Mouse (Mus musculus) cerebellum, postnatal 14 days (tissue): ENCODE measurements around the gene Slc5a2.

Source experiments
- DNase-seq, 2 experiments: peaks; one replicate each; pipeline ENCODE4 v3.0.0; 2021; ENCODE audit warnings: mixed read lengths in 2 of 2

Gene Slc5a2

DNA sequence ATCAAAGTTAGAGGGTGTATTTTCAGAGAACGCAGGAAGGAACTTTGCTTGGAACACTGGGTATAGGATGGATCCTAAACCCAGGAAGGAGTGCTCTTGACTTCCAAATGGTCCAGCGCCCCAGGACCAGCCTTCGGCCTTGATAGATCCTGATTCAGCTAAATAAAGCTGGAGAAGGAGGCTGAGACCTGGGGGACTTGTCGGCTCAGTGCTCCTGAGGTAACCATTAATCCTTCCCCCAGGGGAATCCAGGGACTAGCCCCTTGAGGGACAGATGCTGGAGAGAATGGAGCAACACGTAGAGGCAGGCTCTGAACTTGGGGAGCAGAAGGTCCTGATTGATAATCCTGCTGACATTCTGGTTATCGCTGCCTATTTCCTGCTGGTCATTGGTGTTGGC, at the start of gene Slc5a2:
Gene Slc5a2, plus strand, starts transcription at position 247 of the 400 bp plus-strand sequence.
- no peak for DNase-seq

DNA sequence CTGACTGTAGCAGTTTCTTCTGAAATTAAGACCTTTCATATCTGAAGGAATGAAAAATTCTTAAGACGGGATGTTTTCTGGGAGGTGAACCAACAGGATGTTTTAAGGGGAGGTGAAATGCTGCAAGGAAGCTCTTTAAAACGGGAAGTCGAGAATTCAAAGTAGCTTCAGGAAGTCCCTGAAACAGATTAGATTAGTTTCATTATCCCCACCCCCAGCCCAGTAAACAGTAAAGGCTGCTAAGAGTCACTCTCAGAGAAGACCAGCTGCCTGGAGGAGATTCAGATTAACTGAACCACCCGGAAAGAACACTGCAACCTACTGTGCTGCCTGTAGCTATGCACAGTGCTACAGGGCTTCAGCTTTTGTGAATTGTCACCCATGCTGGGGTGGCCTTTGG, 45.5 kb upstream of the Slc5a2 start:
- DNase-seq: no peak

DNA sequence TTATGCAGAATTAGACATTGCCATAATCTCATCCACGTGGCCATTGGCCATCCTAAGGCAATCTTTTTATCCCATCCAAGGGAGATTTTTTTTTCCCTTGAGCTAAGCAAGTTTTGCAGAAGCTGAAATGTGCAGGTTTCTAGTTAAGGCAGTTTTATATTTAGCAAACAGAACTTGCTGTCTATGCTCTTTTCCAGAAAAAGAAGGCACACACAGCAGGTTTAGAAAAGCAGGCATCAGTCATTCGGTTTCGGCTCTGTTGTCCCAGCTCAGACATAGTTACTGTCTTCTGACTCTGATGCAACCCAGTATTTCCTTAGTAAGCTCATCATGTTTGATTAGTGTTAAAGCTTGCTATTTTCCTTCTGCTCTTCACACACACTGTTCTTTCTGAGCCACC, 44.5 kb upstream of the Slc5a2 start:
- no peak for DNase-seq

GRCm38 (mm10) chr7:128231741-128232140, 33.7 kb upstream of the Slc5a2 start:
- DNase-seq: no peak

GRCm38 (mm10) chr7:128234796-128235195, 30.7 kb upstream of the Slc5a2 start:
- DNase-seq: no peak

DNA sequence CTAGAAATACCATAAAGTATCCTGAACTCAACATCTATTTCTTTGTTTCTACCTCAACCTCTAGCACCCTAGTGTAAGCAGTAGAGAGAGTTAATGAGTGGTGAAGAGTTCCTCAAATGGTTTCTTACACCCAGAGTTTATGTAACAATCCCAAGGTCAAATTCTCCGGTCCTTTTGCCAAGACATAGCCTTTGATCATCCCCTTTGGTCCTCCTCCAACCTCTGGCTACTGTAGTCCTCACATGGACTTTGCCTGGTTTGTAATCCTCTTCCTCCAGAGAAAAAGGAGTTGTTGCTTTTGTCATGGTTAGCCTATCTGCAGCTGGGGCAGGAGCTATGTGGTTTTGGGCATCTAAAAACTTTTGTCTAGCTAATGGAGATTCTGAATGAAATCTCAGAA, 30.0 kb upstream of the Slc5a2 start:
- no peak for DNase-seq

DNA sequence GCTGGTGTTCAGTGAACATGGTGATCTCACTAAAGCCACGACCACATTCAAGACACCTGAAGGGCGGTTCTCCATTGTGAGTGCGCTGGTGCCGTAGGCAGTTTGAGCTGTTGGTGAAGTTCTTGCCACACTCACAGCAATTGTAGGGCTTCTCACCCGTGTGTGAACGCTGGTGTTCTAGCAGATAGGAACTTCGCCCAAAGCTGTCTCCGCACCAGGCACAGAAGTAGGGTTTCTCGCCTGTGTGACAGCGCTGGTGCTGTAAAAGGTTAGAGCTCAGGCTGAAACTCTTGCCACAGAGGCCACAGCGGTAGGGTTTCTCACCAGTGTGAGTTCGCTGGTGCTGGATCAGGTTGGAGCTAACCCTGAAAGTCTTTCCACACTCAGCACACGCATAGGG, 29.0 kb upstream of the Slc5a2 start:
- DNase-seq: peak in 1 of 2 experiments; percentile 15

GRCm38 (mm10) chr7:128236856-128237592, 28.4 kb upstream of the Slc5a2 start, which contains the start of gene Armc5:
TSS of gene Armc5 (plus strand) at chr7:128237342.
- DNase-seq: peak; percentile 93 to 94

- DNase-seq: no peak
Observed at GRCm38 (mm10) chr7:128237593-128237926, 27.9 kb upstream of the Slc5a2 start.

DNA sequence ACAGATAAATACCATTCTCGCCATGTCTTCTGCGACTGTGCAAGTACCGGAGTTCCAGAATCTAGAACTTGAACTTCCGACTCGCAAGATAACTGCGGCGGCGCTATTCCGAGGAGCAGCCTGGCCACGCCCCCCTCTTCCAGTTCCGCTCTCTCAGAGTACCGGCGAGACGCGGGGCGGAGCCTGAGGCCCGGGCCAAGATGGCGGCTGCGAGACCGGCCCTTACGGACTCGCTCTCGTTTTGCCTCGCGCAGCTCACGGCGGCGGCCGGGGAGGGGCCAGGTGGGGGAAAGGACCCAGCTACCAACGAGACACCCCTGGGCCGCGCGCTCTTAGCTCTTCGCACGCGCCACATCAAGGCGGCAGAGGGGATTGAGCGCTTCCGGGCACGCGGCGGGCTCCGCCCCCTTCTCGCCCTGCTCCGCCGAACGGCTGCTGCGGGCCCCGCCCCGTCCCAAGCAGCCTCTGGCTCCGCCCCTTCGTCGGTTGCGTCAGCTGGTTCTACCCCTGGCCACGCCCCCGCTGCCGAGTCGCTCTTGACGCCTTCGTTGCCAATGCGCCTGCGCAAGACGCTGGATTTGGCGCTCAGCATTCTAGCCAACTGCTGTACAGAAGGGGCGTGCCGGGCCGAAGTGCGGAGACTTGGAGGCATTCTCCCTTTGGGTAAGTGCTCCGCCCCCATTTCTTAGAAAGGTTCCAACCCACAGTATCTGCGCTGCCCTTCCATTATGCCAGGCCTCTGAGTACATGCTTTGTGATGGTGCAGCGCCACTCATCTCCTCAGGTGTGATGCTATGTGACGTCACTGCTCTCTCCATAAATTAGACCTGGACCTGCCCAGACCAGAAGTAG, 27.3 kb upstream of the Slc5a2 start, which contains the start of gene 9130023H24Rik:
Gene 9130023H24Rik, minus strand, starts transcription at position 105 of the 852 bp plus-strand sequence.
- DNase-seq: peak; percentile 100

DNA sequence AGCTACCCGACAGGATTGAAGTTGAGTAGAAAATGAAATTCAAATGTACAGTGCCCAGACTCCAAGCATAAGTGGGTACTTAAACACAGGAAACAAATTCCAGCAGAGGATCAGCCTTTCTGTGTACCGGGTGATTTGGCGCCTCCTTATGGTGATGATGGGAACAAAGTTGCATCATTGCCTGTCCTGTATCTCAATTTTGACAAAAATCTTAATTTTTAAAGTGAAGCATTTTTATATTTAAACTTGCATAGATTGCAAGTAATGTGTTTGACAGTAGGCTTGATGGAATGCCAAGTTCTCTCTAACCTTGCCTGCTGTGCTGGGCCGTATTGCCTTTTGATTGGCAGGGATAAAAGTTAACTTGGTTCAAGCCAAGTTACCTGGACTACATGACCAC, 26.5 kb upstream of the Slc5a2 start:
- peak; percentile 24 to 53 for DNase-seq

- DNase-seq: peak; percentile 48 to 52
Observed at GRCm38 (mm10) chr7:128240131-128240784, 25.2 kb upstream of the Slc5a2 start.

GRCm38 (mm10) chr7:128242331-128242730, 23.1 kb upstream of the Slc5a2 start:
- DNase-seq: no peak

DNA sequence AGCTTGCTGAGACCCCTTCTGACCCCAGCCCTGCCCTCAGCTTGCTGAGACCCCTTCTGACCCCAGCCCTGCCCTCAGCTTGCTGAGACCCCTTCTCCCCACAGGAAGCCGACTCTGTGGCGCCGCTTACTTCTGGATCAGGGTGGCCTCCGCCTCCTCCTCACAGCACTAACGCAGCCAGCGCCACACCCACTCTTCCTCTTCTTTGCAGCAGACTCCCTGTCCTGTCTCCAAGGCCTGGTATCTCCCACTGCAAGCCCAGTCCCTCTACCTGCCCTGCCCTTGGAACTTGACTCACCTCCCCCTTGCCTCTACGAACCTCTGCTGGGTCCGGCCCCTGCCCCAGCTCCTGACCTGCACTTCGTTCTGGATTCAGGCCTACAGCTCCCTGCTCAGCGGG, 21.5 kb upstream of the Slc5a2 start:
- no peak for DNase-seq

DNA sequence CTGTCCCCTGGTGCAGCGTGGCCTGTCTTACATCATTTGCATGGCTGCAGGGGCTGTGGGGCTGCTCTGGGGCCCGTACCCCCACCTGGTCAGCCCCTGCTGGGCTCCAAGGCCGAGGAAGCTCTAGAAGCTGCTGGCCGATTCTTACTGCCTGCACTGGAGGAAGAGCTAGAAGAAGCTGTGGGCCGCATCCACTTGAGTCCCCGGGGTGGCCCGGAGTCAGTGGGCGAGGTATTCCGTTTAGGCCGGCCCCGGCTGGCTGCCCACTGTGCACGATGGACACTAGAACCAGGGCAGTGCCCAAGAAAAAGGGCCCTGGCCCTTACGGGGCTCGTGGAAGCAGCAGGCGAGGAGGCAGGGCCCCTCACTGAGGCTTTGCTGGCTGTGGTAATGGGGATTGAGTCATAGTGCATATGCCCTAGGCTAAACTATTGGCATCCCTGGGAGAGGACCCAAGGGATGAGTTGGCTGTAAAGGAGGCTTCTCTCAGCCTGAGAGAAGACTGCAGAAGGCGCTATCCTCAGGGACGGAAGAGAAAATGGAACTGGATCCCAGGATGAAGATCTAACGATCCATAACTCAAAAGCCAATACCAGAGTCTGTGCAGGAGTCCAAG, 20.9 kb upstream of the Slc5a2 start:
- DNase-seq: no peak

- DNase-seq: peak in 1 of 2 experiments; percentile 34
Observed at GRCm38 (mm10) chr7:128245547-128245946, 19.9 kb upstream of the Slc5a2 start.

GRCm38 (mm10) chr7:128246496-128247391, 18.7 kb upstream of the Slc5a2 start, which contains the start of gene Tgfb1i1:
TSS of gene Tgfb1i1 (plus strand) at chr7:128246812.
- peak; percentile 62 to 66 for DNase-seq

- DNase-seq: peak; percentile 90 to 96
Observed at GRCm38 (mm10) chr7:128247443-128247842, 18.0 kb upstream of the Slc5a2 start.

- no peak for DNase-seq
Observed at GRCm38 (mm10) chr7:128248081-128249042, 17.1 kb upstream of the Slc5a2 start.

DNA sequence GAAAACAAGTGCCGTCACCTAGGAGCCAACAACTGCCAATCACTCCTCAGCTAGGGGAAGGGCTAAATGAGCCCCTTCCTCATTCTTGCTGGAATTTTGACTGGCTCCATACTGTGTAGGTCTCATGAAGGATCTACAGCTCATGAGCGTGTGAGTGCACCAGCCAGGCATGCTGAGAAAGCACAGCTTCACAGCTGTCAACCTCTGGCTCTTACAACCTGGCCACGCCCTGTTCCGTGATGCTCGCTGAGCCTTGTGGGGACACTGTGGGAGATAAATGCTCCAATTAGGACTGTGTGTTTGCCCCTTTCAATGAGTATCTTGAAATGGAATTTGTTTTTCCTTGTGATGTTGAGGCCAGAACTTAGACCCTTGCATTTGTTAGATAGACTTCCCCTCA, 15.5 kb upstream of the Slc5a2 start:
- no peak for DNase-seq
